Mouse (Mus musculus): ENCODE measurements around the gene Zbtb41. TPM values are rescaled to one million over a fixed set of nuclear protein-coding genes. Genes with fewer than 3 reads are reported as not detected.
"Not testable (repeated sequence)": the region's sequence is repeated elsewhere in the genome, so short reads cannot be mapped to it uniquely, and the experiment has no call there.

Zbtb41 gene
- 1.3 and 2.8 TPM in 2 replicates for polyA plus RNA-seq (2012; rRNA removed)

GRCm38 (mm10) chr1:139421875-139422791 lies at the start of gene Zbtb41:
TSS of gene Zbtb41 (plus strand) at chr1:139422288.
- WGBS, result under 1% methylated on average over 88 of the region's 88 CpGs
- DNase-seq (ENCODE audit: low read depth, low spot score), result peak; percentile 39

GRCm38 (mm10) chr1:139375900-139376299 lies 46.2 kb upstream of the Zbtb41 start:
- WGBS, result 36% methylated on average over 6 of the region's 6 CpGs
- no peak for DNase-seq (ENCODE audit: low read depth, low spot score)

- WGBS, result 11% methylated on average over 5 of the region's 5 CpGs
- no peak for DNase-seq (ENCODE audit: low read depth, low spot score)
Measured at GRCm38 (mm10) chr1:139376638-139377286, 45.3 kb upstream of the Zbtb41 start, which contains the start of gene Crb1. TSS of gene Crb1 (minus strand) at chr1:139377100.

- no peak for DNase-seq (ENCODE audit: low read depth, low spot score)
- 28% methylated on average over 11 of the region's 11 CpGs for WGBS
Measured at GRCm38 (mm10) chr1:139378861-139379620, 43.0 kb upstream of the Zbtb41 start.

- DNase-seq (ENCODE audit: low read depth, low spot score), result no peak
- 34% methylated on average over 4 of the region's 4 CpGs for WGBS
Measured at GRCm38 (mm10) chr1:139379621-139379984, 42.5 kb upstream of the Zbtb41 start.

GRCm38 (mm10) chr1:139391747-139392146 lies 30.3 kb upstream of the Zbtb41 start:
- DNase-seq (ENCODE audit: low read depth, low spot score), result no peak
- 69% methylated on average over 2 of the region's 2 CpGs for WGBS

GRCm38 (mm10) chr1:139396589-139396988 lies 25.5 kb upstream of the Zbtb41 start:
- DNase-seq (ENCODE audit: low read depth, low spot score), result no peak
- WGBS, result 4% methylated on average over 1 of the region's 1 CpGs

GRCm38 (mm10) chr1:139405766-139406165 lies 16.3 kb upstream of the Zbtb41 start:
- DNase-seq (ENCODE audit: low read depth, low spot score), result no peak

- DNase-seq (ENCODE audit: low read depth, low spot score), result no peak
Measured at GRCm38 (mm10) chr1:139407701-139408100, 14.4 kb upstream of the Zbtb41 start.

GRCm38 (mm10) chr1:139412365-139412764 lies 9.7 kb upstream of the Zbtb41 start:
- DNase-seq (ENCODE audit: low read depth, low spot score), result not testable (repeated sequence)
- 90% methylated on average over 2 of the region's 2 CpGs for WGBS

More at GRCm38 (mm10) chr1:139407701-139408100, 14.4 kb upstream of the Zbtb41 start:
- 55% methylated on average over 5 of the region's 5 CpGs for WGBS

GRCm38 (mm10) chr1:139413465-139413864 lies 8.6 kb upstream of the Zbtb41 start:
- 72% methylated on average over 3 of the region's 3 CpGs for WGBS
- no peak for DNase-seq (ENCODE audit: low read depth, low spot score)

- 2% methylated on average over 8 of the region's 8 CpGs for WGBS
Measured at GRCm38 (mm10) chr1:139421521-139421874, 590 bp upstream of the Zbtb41 start.

GRCm38 (mm10) chr1:139422941-139423340 lies 853 bp downstream of the Zbtb41 start:
- WGBS, result 7% methylated on average over 10 of the region's 10 CpGs
- DNase-seq (ENCODE audit: low read depth, low spot score), result no peak

More at GRCm38 (mm10) chr1:139421521-139421874, 590 bp upstream of the Zbtb41 start:
- DNase-seq (ENCODE audit: low read depth, low spot score), result no peak

GRCm38 (mm10) chr1:139423931-139424330 lies 1.8 kb downstream of the Zbtb41 start:
- 64% methylated on average over 10 of the region's 10 CpGs for WGBS
- DNase-seq (ENCODE audit: low read depth, low spot score), result no peak

GRCm38 (mm10) chr1:139425006-139425405 lies 2.9 kb downstream of the Zbtb41 start:
- DNase-seq (ENCODE audit: low read depth, low spot score), result no peak
- whole genome bisulfite sequencing, result 38% methylated on average over 3 of the region's 3 CpGs

GRCm38 (mm10) chr1:139438373-139438772 lies 16.3 kb downstream of the Zbtb41 start:
- no peak for DNase-seq (ENCODE audit: low read depth, low spot score)

GRCm38 (mm10) chr1:139443103-139443502 lies 21.0 kb downstream of the Zbtb41 start:
- 81% methylated on average over 9 of the region's 9 CpGs for WGBS
- not testable (repeated sequence) for DNase-seq (ENCODE audit: low read depth, low spot score)

- peak; percentile 90 for DNase-seq (ENCODE audit: low read depth, low spot score)
- under 1% methylated on average over 65 of the region's 65 CpGs for WGBS
Measured at GRCm38 (mm10) chr1:139454340-139455225, 32.5 kb downstream of the Zbtb41 start, which contains the start of gene Aspm. TSS of gene Aspm (plus strand) at chr1:139454772.

GRCm38 (mm10) chr1:139455226-139455869 lies 33.3 kb downstream of the Zbtb41 start:
- no peak for DNase-seq (ENCODE audit: low read depth, low spot score)
- WGBS, result 2% methylated on average over 17 of the region's 17 CpGs

All from large intestine, adult 2 months (tissue).